Mouse (Mus musculus): Measurements from ENCODE around the gene Fam161a.

Gene Fam161a

DNA sequence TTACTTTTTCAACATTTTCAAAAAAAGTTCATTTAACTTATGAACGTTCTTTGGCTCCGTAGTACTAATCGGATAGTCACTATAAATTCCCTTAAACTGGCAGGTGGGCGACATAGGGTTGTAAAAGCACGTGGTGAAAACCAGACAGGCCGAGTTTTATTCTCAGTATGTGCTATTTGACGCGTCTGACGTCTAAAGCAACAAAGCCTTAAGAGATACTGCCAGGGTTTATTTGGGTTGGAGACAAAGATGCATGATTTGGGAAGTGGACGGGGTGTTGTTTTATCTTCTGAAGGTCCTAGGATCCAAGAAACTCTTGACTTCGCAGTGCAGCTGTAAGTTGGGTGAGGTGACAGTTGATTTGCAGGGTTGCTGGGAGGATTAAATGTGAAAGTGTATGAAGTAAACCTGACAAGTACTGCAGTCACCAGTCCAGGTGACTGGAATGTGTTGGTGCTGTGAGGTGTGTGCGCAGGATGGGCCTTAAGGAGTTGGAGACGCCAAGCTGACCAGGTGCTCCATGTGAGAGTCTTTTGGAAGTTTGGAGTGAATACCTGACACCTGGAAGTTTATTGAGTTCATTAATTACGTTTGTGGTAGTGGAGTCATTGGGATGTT is 16.0 kb upstream of the Fam161a start:
- no peak for DNase-seq

DNA sequence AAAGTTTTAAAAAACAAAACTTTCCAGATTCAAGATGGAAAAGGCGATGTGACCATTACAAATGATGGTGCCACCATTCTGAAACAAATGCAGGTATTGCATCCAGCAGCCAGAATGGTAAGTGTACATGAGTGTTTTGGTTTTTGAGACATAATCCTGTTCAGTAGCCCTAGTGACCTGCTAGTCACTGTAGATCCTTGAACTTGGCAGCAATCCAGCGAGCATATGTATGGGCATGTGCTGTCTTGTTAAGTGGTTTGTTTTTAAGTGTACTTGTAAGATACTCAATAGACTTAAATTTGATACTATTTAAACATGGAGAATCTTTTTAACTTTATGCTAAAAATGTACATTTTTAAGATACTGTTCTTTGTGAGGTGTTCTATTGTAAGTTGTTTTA is 13.1 kb upstream of the Fam161a start:
- DNase-seq = peak; percentile 53 to 54

DNA sequence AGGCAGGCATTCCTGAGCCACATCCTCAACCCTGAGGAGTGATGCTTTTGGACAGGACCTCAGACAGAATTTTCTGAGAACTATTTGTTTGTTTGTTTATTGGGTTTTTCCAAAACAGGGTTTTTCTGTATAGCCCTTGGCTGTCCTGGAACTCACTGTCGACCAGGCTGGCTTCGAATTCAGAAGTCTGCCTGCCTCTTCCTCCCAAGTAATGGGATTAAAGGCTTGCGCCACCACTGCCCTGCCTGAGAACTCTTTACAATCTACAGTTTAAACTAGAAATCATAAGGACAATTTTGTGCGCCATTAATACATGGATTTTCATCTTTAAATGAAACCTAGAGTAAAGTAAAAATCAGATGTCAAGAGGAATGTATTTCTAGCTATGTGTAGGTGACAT is 11.9 kb upstream of the Fam161a start:
- DNase-seq = no peak

DNA sequence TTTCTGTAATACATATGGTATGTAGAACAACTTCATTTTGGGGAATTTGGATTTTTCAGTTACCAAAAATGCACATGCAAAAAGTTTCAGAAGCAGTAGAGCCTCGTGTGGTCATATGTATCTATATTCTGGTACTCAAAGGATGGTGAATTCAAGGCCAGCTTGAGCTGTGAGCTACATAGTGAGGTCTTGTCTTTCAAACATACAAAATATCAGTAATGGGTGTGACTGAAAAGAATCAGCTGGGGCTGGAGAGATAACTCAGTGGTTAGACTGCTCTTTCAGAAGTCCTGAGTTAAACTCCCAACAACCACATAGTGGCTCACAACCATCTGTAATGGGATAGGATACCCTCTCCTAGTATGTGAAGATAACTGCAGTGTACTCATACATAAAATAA is 9.0 kb upstream of the Fam161a start:
- no peak for DNase-seq

DNA sequence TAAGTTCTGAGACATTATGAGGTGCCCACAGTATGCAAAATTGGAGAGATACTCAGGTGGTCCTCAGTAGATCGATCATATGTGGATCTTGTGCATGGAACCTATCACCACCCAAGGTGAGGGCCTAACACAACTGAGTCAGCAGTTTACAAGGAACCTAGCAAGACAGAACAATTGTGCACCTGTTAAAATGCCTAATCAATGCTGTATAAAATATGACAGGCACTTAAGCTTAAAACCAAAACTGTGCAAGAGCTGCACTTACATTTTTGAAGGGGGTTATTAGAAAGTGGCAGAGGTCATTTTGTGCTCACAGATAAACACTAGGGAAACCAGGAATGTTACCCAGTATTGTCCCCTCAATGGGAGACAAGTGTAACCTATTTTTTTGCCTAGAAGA is 2.1 kb upstream of the Fam161a start:
- no peak for DNase-seq

DNA sequence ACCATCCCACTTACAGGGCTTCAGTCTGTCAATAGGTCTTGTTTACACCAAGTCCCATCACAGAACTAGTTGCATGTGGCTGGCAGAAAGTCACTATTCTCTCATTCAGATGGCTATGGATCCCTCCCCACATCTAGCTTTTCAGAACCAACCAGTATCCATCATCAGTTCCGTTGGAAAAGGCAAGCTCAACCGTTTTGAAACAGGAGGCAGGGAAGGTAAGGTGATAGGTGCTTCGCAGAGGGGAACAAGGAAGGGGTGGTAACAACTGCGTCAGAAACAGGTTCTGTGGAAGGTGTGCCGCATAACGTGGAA is 208 bp upstream of the Fam161a start:
- DNase-seq = no peak

DNA sequence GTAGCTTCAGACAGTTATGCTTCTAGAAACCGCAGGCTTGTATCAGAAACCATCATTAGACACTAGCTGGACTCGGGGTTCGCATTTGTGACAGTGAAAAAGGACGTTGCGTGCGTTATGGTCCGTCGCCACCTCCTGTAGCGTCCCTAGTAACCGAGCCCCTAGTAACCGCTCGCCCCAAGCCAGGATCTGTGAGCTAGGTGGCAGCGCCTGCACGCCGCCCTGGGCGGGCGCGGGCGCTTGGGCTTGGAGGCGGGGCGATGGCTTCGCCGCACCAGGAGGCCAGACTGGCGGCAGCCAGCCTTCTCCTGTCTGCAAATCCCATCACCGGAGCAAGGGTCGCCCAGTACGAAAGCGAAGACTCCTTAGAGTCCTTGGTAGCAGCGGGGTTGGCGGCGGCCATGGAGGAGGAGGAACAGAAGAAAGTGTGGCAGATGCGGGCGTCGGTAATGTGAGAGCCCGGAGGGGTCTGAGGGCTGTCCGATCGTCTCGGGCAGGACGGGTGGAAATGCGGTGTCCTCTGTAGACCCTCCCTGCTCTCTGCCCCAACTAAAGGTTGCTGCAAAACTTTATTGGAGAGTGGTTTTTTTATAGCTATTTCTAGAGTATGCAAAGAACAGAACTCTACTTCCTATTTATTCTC is 971 bp downstream of the Fam161a start:
- peak; percentile 92 to 93 for DNase-seq

DNA sequence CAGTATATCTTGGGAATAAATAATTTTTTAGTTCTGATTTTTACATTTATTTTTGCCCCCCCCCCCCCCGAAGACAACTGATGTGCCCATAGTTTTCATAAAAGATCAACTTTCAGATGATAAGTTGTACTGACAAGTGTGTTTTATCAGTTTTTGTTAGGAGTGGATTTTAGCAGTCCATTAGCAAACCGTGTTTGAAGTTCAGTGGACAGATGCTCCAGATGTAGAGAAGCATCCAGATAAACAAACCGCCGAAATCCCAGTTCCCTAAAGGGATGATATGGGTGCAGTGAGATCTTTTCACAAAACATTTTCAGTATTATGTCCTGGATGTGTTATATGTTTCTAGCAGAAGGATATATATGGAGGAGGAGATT is 1.5 kb downstream of the Fam161a start:
- no peak for DNase-seq

DNA sequence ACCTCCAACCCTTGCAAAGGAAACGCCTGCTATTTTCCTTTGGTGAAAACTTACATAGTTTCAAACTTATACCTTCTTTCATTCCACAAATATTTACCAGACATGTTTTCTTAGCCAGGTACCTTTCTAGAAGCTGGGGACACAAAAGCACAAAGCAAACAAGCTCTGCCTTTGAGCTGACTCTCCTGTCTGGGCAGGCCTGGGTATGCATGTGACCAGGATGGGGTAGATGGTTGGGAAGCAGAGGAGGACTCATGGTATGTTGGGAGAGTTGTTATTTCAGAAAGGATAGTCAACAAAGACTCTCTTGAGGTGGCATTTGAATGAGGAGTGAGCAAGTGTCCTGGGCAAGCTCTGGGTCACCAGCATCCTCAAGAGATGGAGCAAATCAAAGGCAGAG is 5.8 kb downstream of the Fam161a start:
- DNase-seq = no peak

DNA sequence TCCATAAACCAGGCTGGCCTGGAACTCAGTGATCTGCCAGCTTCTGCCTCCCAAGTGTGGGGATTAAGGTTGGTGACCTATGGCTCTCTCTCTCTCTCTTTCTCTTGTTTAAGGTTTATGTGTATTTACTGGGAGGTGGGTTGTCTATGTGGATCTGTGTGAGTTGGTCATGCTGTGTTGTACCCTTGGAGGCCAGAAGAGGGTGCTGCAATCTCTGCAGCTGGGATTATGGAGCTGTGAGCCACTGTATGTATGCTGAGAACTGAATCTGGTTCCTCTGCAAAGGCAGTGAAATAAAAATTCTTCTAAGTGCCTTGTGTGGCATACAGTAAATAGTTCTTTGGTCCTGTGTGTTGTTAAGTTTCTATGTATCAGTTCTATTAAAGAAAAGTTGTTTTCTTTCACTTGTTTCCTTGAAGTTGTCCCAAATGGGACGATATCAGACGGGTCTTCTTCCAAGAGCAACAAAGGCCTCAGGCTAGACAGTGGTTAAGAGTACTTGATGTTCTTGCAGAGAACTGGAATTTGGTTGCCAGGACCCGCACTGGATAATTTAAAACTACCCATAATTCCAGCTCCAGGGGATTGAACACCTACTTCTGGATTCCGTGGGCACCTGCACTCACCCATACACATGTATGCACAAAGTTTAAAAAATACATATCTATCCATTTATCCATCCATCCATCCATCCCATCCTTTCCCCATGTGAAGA is 6.4 kb downstream of the Fam161a start:
- no peak for DNase-seq

DNA sequence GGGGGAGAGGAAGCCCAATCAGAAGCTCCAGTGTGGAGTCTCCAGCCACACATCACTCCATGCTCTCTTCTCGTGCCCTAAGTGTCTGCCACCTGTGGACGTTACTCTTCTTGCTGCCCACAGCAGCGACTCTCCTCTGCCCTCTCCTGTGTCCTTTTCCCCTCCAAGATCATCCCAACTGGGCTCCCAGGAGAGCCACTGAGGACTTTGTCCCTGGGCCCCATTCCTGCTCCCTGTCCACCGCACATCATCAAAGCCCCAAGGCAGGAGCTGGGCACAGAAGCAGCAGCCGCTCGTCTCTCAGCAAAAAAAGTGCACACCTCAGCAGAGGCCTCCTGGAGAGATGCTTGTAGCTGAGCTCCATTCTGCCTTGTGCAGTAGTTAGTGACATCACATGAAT is 7.7 kb downstream of the Fam161a start:
- no peak for DNase-seq

DNA sequence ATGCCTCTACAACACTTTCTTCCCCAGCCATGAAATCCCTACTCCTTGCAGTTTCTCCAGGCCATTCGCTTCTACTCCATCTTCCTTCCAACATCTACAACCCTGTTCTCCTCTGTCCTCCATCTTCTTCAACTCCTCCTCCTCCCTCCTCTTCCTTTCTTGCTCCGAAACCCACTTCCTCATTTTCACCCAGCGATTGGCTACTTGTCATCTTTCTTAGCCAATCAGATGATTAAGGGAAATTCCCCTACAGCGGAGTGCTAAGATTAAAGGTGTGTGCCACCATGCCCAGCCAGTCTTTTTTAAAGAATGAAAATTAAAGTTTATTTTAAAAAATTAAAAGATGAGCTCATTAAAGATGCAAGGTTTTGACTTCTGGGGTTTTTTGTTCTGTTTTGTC is 10.6 kb downstream of the Fam161a start:
- no peak for DNase-seq

DNA sequence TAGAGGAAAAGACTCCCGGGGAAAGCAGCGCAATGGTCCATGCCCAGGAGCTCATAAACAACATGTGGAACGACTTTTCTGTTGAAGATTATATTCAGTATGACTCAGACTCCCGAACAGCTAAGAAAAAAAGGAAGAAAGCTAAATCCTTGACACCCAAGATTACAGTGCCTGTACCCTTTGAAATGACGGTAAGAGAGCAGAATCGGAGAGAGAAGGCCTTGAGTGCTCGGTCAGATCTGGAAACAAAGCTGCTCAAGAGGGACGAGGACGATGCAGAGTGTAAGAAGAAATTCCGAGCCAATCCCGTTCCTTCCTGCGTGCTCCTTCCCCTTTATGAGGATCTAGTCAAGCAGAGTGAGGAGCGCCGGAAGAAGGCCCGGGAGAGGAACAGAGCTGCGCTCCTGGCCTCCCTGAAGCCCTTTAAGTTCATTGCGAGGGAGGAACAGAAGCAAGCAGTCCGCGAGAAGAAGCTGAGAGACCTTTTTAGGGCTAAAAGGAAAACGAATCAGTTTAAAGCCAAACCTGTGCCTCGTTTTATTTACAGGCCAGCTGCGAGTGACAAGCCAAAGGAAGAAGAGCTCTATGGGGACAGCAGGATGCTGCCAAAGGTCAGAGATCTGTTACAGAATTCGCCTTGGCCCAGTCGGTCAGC is 12.9 kb downstream of the Fam161a start:
- DNase-seq = no peak

DNA sequence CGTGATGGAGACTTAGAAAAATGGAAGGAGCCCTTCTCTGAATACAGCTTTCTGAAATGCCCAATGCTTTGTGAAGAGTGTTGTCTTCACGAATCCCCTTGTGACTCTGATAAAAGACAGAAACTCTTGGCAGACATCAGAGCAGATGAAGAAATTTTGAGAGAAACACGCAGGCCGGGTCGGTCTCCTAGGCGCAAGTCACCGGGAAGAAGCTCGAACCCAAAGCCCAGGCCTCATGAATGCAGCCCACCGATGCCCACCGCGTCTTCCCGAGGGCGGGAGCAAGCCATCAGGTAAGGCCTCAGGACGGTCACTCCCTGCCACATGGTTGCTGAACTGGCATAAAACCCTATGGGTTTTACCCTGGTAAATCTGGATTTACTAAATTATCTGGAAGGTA is 13.5 kb downstream of the Fam161a start:
- DNase-seq = no peak

DNA sequence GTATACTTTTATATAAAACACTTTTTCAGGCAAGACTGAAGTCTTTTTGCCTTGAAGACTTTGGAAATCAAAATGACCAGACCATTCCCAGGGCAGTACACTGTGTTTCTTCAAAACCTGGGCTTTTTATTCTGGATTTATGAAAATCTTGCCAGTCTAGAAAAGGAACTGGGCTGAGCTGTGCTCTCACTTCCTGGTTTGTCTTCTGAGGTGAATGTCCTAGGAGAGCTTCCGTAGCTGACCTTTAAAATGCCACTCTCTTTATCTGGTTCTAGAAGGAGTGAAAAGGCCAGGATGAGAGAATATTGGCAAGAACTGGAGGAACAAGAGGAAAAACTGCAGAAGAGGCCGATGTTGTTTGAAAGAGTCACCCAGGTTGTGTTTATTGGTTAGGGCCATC is 15.8 kb downstream of the Fam161a start:
- DNase-seq = no peak

DNA sequence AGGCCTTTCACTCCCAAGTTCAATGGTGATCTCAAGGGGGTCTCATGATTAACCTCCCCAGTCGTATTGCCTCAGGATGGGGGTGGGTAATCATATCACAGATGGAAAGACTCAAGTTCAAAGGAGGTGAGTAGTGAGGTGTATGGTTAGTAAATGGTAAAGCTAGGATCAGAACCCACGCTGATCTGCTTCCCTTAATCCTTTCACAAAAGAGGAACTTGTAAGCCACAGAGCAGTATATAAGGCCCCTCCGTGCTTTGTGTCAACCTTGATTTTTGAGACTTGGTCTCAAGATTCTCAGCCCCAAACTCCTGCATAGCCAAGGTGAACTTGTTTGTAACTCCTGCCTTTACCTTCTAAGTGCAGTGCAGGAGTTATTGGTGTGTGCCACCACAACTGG is 16.8 kb downstream of the Fam161a start:
- no peak for DNase-seq

DNA sequence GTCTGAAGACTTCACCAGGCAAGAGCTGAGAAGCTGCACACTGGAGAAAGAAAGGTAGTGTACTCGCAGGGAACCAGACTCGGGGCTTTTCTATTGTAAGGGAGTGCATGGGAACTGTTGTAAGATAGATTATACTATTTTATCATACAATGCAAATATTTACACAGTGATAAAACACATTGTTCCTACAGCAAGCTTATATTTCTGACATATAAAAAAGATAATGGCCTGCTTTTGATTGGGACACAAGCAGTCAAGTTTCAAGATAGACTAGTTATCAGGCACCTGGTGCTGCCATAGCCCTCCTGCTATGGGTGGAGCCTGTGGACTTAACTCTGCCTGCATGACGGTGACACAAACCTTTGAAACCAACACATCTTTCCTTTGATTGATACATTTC is 21.6 kb downstream of the Fam161a start:
- DNase-seq = no peak

DNA sequence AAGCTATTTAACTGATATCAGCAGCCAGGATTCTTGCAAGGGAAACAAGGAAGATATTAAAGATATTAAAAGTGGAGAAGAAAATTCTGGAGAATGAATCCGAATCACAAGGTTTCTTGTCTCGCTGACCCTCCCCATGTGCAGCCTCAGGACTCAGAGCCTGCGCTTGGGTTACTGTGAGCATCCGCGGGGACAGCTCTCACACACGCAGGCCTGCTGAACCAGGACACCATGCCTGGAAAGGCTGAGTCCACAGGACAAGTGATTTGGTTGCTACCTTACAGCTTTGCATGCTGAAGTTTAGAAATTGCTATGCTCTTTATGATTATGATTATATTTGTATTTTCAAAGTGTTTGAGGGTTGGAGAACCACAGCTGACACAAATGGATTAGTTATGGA is 22.1 kb downstream of the Fam161a start:
- no peak for DNase-seq

DNA sequence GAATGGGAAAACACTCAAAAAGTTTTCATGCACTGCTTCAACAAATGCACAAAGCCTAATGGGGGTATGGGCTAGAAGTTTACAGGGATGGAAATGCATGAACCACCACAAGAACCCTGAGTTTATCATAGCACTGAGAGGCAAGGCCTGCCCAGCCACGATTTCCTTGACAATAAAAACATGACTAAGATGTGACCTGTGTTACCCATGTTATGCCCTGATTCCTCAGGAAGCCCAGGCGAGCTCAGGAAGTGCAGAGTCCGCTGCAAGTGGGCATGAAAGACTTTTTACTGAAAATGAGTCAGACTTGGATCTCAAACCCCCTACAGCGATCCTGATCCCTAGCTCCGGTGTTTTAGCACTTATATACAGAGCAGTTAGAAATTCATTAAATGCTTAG is 39.9 kb downstream of the Fam161a start:
- DNase-seq = no peak

DNA sequence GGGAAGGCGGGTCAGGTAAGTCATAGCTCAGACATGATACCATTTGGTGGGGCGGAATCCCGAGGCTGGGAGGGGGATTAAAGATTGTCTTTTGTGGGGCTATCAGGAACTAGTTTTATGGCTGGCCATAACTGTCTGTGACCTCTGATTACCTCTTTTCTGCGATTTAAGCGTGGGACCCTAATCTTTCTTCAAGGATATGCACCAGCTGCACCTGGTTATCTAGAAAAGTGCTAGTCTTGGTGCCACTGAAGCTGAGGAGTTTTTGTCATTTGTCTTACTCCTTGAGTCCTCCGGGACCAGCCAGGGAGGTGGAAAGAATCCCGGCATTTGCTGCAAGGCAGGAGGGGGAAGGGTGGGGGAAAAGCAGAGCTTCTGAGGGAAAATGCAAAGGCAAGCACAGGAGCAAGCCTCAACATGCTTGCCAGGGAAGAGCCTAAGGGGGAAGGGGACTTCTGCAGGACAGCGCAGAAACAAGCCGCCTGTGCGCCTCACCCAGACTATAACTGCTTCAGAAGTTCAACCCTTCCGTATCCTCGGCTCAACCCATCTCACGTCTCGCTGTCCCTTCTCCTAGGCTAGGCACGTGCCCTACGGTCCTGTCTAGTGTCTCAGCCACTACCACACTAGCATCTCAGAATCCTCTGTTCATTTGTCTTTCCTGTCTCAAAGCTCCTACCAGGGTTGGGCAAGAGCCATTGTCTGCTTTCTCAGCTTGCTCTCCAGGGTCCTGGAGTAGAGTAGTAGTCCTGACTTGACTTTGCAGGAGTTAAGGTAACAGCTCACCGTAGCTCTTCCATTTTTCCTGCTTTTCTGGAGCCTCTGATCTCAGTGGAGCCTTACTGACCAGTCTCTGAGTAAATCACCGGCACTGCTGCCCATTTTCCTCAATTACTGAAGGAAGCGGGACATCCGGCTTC is 40.6 kb downstream of the Fam161a start:
- DNase-seq = no peak

DNA sequence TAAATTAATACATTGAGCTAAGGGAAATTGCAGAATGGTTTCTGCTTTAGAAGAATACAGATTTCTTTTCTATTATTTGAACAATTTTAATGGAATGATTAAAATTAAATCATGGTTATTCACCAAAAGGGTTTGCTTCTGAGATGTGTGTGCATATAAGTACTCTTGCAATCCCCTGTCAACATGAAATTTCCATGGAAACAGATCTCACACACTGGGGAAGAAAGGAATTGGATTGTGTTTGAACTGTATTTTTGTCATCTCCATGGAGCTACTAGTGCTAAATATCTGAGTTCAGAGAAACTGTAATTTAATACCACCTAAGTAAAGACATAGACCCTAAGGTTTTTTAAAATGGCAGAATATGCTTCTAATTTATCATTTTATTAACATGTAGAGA is 42.3 kb downstream of the Fam161a start:
- no peak for DNase-seq

DNA sequence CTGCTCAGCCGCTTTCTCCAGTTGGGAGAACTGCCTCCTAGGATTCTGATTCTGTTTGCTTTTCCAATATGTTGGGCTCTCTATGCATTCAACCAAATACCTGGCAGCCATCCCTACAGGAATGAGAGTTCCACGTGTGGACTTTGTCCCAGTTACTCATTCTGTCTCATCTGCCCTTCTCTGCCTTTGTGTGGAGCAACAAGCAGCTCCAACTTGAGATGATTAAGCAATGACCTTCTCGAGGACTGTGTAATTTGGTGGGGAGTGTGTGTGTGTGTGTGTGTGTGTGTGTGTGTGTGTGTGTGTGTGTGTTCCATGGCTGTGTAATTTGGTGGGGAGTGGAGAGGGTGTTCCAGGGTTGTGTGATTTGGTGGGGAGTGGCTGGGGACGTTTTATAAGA is 45.0 kb downstream of the Fam161a start:
- DNase-seq = no peak

DNA sequence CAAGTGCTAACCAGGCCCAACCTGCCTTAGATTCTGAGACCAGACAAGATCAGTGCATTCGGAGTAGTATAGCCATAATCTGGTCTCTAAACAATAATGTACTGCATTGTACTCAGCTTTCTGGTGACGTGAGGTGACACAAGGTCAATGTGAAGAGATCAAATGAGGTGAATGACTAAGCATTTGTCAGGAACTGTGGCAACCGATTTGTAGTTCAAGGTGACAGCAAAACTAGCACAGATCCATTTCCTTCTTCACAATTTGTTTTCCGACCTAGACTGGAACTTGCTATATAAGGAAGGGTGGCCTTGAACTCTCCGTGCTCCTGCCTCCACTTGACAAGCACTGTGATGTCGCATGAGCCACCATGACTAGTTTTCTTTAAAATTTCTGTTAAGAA is 55.8 kb downstream of the Fam161a start:
- DNase-seq = no peak
